Mouse (Mus musculus) skeletal muscle tissue, postnatal 0 days (tissue): Measurements from ENCODE around the gene Nmt2. TPM values are rescaled to one million over a fixed set of nuclear protein-coding genes. Genes with fewer than 3 reads are reported as not detected.

ENCODE experiments used
- polyA plus RNA-seq: library from polyadenylated mRNA; unstranded; fragments of >200 nt; fragmentation: Nextera tagmentation; extraction: Ambion mirVana; gene quantifications from 2 replicates; pipeline ENCODE4 v1.2.1, GENCODE M21; 2015

The Nmt2 gene
- 11.8 and 12.3 TPM in 2 replicates for polyA plus RNA-seq

DNA sequence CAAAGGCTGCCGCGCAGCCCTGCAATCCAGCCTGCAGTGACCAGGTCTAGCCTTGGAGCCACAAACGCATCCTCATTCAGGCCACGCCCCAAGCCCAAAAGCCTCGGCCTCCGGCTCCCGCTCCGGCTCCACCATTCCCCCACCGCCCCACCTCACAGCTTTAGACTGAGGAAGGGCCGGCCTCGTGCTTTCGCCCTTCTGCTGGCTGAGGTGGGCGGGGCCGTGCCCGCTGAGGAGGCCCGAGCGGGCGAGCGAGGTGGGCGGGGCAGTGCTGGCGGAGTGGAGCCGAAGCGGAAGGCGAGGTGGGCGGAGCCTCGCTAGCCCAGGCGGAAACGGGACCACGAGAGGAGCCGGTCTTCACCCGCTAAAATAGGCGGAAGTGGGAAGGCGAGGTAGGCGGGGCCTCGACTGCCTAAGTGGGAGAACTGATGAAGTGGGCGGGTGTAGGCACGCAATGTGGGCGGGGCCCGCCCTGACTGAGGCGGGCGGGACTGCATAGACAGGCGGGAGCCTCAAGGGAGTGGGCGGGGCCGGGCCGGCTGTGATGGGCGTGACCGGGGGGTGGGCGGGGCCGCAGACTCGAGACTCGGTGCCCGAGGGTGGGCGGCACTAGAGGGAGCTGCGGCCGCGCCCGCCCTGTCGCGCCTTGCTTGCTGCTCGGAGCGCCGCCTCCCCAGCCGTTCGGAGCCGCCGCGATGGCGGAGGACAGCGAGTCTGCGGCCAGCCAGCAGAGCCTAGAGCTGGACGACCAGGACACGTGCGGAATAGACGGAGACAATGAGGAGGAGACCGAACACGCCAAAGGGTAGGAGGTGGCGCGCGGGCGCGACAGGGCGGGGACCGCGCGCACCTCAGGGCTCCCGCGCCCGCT lies at the start of gene Nmt2:
Gene Nmt2 (plus strand): TSS at position 611 of the 871 bp plus-strand sequence.

DNA sequence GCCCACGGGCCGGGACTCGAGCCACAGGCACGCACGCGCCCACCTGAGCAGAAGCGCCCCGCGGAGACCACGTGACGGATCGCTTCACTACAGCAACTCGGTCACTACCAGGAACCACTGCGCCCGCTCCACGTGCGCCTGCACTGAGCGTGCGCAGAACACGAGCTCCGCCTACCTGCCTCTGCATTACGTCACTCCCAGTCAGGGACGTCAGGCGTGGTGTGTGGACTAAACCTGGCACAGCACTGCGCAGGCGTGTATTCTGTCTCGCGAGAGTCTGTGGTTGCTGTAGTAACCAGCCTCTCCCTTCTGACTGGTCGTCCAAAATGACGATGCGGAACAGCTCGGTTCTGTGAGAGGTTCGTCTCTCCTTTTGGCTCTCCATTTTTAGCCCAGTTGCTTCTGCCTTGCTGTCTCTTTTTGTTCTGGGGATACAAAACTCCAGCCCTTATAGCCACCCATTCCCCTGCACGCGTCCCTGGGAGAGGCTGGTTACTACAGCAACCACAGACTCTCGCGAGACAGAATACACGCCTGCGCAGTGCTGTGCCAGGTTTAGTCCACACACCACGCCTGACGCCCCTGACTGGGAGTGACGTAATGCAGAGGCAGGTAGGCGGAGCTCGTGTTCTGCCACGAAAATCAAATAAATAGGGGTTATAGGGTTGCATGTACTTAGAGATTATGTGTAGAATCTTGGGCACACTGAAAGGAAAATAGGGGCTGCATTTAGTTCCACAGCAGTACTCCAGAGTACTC lies 48.7 kb downstream of the Nmt2 start, which contains the start of gene Rpp38:
Gene Rpp38 (minus strand): TSS at position 160 of the 759 bp plus-strand sequence.

DNA sequence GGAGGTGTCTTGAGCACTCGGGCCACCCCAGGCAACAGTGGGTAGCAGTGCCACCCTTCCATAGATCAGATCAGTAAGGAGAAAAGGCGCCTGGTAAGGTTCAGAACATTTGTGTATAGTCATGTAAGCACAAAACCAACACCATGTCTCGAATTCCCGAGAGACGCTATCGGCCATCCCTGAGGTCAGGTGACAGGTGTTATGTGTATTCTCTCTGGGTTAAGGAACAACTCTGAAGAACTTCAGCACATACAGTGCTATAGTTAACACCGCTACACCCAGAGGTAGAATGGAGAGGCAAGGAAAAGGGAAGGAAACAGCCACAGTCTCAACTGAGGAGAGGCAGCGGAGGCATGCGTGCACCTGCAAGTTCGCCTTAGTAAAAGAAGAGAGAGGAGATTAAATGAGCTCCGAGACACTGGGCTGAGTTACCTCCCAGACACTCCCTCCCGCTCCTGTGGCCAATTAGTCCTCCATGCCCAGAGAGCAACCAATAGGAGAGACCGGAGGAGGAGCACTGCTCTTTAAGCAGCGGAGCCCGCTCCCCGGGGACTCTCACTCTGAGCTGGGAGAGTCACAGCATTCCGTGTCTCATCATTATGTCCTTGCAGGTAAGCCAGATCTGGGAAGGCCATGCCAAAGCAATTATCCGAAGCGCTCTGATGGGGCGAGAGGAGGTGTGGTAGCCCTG lies 51.7 kb downstream of the Nmt2 start, which contains the start of gene Acbd7:
Gene Acbd7 (plus strand): TSS at position 558 of the 691 bp plus-strand sequence.

Other genes with a start within 250 kb of the Nmt2 start
- 10.1 and 10.2 TPM in 2 replicates for gene Fam171a1, start 170.0 kb upstream of the Nmt2 start, polyA plus RNA-seq
- gene Rpp38, start 48.4 kb downstream of the Nmt2 start, polyA plus RNA-seq: 11.2 and 11.4 TPM in 2 replicates
- 1.3 and 1.7 TPM in 2 replicates for gene Acbd7, start 52.0 kb downstream of the Nmt2 start, polyA plus RNA-seq
- gene Olah, start 113.0 kb downstream of the Nmt2 start, polyA plus RNA-seq: not detected in 2 replicates
- 0.39 TPM in 1 of 2 replicates, not detected in the other for gene Meig1, start 138.4 kb downstream of the Nmt2 start, polyA plus RNA-seq
- 2.7 and 3.2 TPM in 2 replicates for gene Dclre1c, start 139.9 kb downstream of the Nmt2 start, polyA plus RNA-seq
- gene Suv39h2, start 190.8 kb downstream of the Nmt2 start, polyA plus RNA-seq: 1.9 and 2.0 TPM in 2 replicates
- gene Gm45902, start 228.6 kb downstream of the Nmt2 start, polyA plus RNA-seq: 1.4 and 1.5 TPM in 2 replicates
- 31.2 and 34.1 TPM in 2 replicates for gene Hspa14, start 228.6 kb downstream of the Nmt2 start, polyA plus RNA-seq
- gene Cdnf, start 228.8 kb downstream of the Nmt2 start, polyA plus RNA-seq: 1.9 and 2.2 TPM in 2 replicates